Mouse (Mus musculus): Measurements from ENCODE around the gene Zfp592.

Gene Zfp592

GRCm38 (mm10) chr7:80993834-80994662 is 567 bp downstream of the Zfp592 start:
- no peak for DNase-seq

GRCm38 (mm10) chr7:80994663-80995005 is 1.2 kb downstream of the Zfp592 start:
- no peak for DNase-seq

GRCm38 (mm10) chr7:80995266-80996146 is 2.0 kb downstream of the Zfp592 start:
- DNase-seq, result no peak

- no peak for DNase-seq
Observed at GRCm38 (mm10) chr7:80997776-80998175, 4.3 kb downstream of the Zfp592 start.

- no peak for DNase-seq
Observed at GRCm38 (mm10) chr7:80999536-80999935, 6.1 kb downstream of the Zfp592 start.

GRCm38 (mm10) chr7:81001844-81002243 is 8.4 kb downstream of the Zfp592 start:
- DNase-seq, result no peak

GRCm38 (mm10) chr7:81004556-81005079 is 11.1 kb downstream of the Zfp592 start:
- DNase-seq, result no peak

GRCm38 (mm10) chr7:81005969-81006368 is 12.5 kb downstream of the Zfp592 start:
- DNase-seq, result no peak

- DNase-seq, result no peak
Observed at GRCm38 (mm10) chr7:81008285-81008684, 14.8 kb downstream of the Zfp592 start.

GRCm38 (mm10) chr7:81011576-81011975 is 18.1 kb downstream of the Zfp592 start:
- DNase-seq, result no peak

GRCm38 (mm10) chr7:81020307-81020706 is 26.8 kb downstream of the Zfp592 start:
- DNase-seq, result no peak

- no peak for DNase-seq
Observed at GRCm38 (mm10) chr7:81022731-81023130, 29.2 kb downstream of the Zfp592 start.

GRCm38 (mm10) chr7:81024118-81024517 is 30.6 kb downstream of the Zfp592 start:
- DNase-seq, result peak; percentile 14

GRCm38 (mm10) chr7:81024651-81025050 is 31.2 kb downstream of the Zfp592 start:
- no peak for DNase-seq

- no peak for DNase-seq
Observed at GRCm38 (mm10) chr7:81025751-81026150, 32.3 kb downstream of the Zfp592 start.

GRCm38 (mm10) chr7:81039711-81040110 is 46.2 kb downstream of the Zfp592 start:
- DNase-seq, result peak; percentile 60

GRCm38 (mm10) chr7:81043023-81043620 is 49.6 kb downstream of the Zfp592 start:
- DNase-seq, result no peak

GRCm38 (mm10) chr7:81047847-81048246 is 54.4 kb downstream of the Zfp592 start:
- DNase-seq, result no peak

GRCm38 (mm10) chr7:81048513-81048912 is 55.0 kb downstream of the Zfp592 start:
- no peak for DNase-seq

GRCm38 (mm10) chr7:81049966-81050365 is 56.5 kb downstream of the Zfp592 start:
- DNase-seq, result no peak

GRCm38 (mm10) chr7:81055709-81056370 is 62.4 kb downstream of the Zfp592 start:
- no peak for DNase-seq

- DNase-seq, result no peak
Observed at GRCm38 (mm10) chr7:81057471-81057870, 64.0 kb downstream of the Zfp592 start, which contains the start of gene Alpk3. TSS of gene Alpk3 (plus strand) at chr7:81057600.
